ENCODE assay signal across 8 mouse cellular contexts in the genomic region with DNA sequence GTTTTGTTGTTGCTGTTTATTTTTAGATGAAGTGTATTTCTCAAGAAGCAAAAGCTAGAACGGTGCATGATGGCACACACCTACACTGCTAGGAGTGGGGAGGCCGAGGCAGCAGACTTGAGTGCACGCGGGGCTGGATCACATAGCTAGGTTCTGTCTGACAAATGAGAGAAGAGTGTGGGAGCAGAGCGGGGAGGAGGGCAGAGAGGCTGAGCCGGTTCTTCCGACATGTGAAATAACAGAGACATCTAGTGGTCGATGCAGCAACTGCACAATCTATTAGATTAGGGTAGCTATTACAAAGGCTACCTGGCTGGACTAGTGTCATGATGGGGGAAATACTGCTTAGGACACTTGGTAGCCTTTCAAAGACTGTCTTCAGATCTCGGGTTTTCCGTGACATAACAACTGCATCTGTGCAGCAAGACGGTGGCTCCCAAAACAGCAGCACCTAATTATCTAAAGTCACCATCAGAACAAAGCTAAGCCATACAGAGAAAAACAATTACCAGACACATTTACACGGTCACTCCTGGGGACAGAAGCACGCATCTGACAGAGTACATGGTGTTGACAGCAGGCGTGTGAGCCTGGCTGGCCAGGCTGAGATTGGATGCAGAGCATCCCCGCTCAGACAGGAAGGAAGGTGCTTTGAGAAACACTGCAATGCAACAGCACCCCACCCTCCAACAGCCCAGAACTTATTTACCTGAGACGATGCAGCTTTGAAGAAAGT. TPM values are rescaled to one million over a fixed set of nuclear protein-coding genes. Genes with fewer than 3 reads are reported as not detected.
DNase-seq lines count a peak whose midpoint lies in the region; ATAC-seq and TF ChIP-seq lines count a peak whose summit lies in the region.

No protein-coding gene starts in this region.

- no peaks in the 10 kb centered on the region for H3K79me2 ChIP-seq in liver, adult 2 months (ENCODE audit: control insufficient read depth, insufficient read depth, low read length)

- DNase-seq in ES-CJ7 (ENCODE audit: low read depth, low spot score) = peak; percentile 85
- peak; percentile 52 for DNase-seq in c-Kit-positive CD71-positive TER-119-positive erythroid progenitor cells, embryonic 14.5 days (ENCODE audit: low spot score)
- DNase-seq in forebrain, embryonic 11.5 days (ENCODE audit: low spot score) = peak; percentile 51
- DNase-seq in kidney, postnatal 0 days (ENCODE audit: low spot score) = peak; percentile 89
- DNase-seq in liver, adult 2 months (ENCODE audit: extremely low read depth, low read depth, low spot score) = peak; percentile 46
- peak; percentile 47 for DNase-seq in neural tube, embryonic 10.5 days (ENCODE audit: extremely low spot score, low spot score)

- H3K36me3 ChIP-seq in forebrain, embryonic 11.5 days (ENCODE audit: control insufficient read depth, insufficient read depth, low read length) = peaks cover 3% of the 10 kb centered on the region; the same call in 1 of the 2 replicates
- H3K36me3 ChIP-seq in heart, embryonic 15.5 days = peaks cover 45% of the 10 kb centered on the region
- peaks cover 41% of the 10 kb centered on the region for H3K36me3 ChIP-seq in kidney, postnatal 0 days (ENCODE audit: insufficient read depth, low read length)
- peaks cover 36% of the 10 kb centered on the region for H3K36me3 ChIP-seq in liver, adult 2 months (ENCODE audit: control insufficient read depth, insufficient read depth, low read length)
- H3K36me3 ChIP-seq in testis, adult 2 months (ENCODE audit: control insufficient read depth, insufficient read depth, low read length) = peaks cover 2% of the 10 kb centered on the region; the same call in 1 of the 2 replicates

- no peak overlapping the region for H3K4me2 ChIP-seq in forebrain, embryonic 11.5 days (ENCODE audit: low read depth, low read length, severe bottlenecking)
- no peak overlapping the region for H3K4me2 ChIP-seq in heart, embryonic 15.5 days
- H3K4me2 ChIP-seq in kidney, postnatal 0 days (ENCODE audit: low read length) = no peak overlapping the region

- H3K4me3 ChIP-seq in forebrain, embryonic 11.5 days (ENCODE audit: low read depth, low read length) = no peak overlapping the region
- no peak overlapping the region for H3K4me3 ChIP-seq in heart, embryonic 15.5 days
- no peak overlapping the region for H3K4me3 ChIP-seq in kidney, postnatal 0 days (replicated peaks; ENCODE audit: low read depth, low read length)
- no peak overlapping the region for H3K4me3 ChIP-seq in liver, adult 2 months (ENCODE audit: insufficient read depth, low read depth, low read length)
- no peak overlapping the region for H3K4me3 ChIP-seq in testis, adult 2 months (ENCODE audit: control insufficient read depth, low read depth, low read length)

- TF ChIP-seq CTCF in kidney, postnatal 0 days (IDR thresholded peaks at IDR 0.05; ENCODE audit: low read depth) = peak; percentile 82
- TF ChIP-seq CTCF in liver, adult 2 months (IDR thresholded peaks at IDR 0.05; ENCODE audit: low read depth, low read length) = peak; percentile 71
- peak; percentile 44; the same call in 1 of the 2 replicates for TF ChIP-seq CTCF in testis, adult 2 months (IDR thresholded peaks at IDR 0.05; ENCODE audit: control insufficient read depth, insufficient read depth, insufficient replicate concordance, low read depth, low read length)

- TF ChIP-seq POLR2A in liver, adult 2 months (IDR thresholded peaks at IDR 0.05; ENCODE audit: extremely low read depth, insufficient read depth, low read length) = no peak
- no peak for TF ChIP-seq POLR2A in testis, adult 2 months (IDR thresholded peaks at IDR 0.05; ENCODE audit: control insufficient read depth, low read depth, low read length)

- no peaks in the 10 kb centered on the region for H3K9me3 ChIP-seq in forebrain, embryonic 11.5 days (ENCODE audit: control insufficient read depth, low read length)
- H3K9me3 ChIP-seq in heart, embryonic 15.5 days (replicated peaks) = no peaks in the 10 kb centered on the region
- H3K9me3 ChIP-seq in kidney, postnatal 0 days (replicated peaks; ENCODE audit: low read length) = no peaks in the 10 kb centered on the region

- peak; percentile 78 for ATAC-seq in forebrain, embryonic 11.5 days (replicated peaks; ENCODE audit: low FRiP score)
- ATAC-seq in heart, embryonic 15.5 days (replicated peaks; ENCODE audit: insufficient number of reproducible peaks, insufficient read depth, low FRiP score, low read depth) = peak; percentile 53
- ATAC-seq in kidney, postnatal 0 days (replicated peaks; ENCODE audit: low FRiP score, low read depth) = peak; percentile 66

- no peak overlapping the region for H3K27ac ChIP-seq in forebrain, embryonic 11.5 days (ENCODE audit: low read depth, low read length)
- H3K27ac ChIP-seq in heart, embryonic 15.5 days = no peak overlapping the region
- no peak overlapping the region for H3K27ac ChIP-seq in kidney, postnatal 0 days
- no peak overlapping the region for H3K27ac ChIP-seq in liver, adult 2 months (replicated peaks; ENCODE audit: insufficient read depth, low read depth, low read length)
- no peak overlapping the region for H3K27ac ChIP-seq in testis, adult 2 months (ENCODE audit: control insufficient read depth, insufficient read depth, low read depth, low read length)

- H3K9ac ChIP-seq in forebrain, embryonic 11.5 days (ENCODE audit: low read length) = no peak overlapping the region
- H3K9ac ChIP-seq in heart, embryonic 15.5 days = no peak overlapping the region
- no peak overlapping the region for H3K9ac ChIP-seq in kidney, postnatal 0 days (ENCODE audit: low read depth, low read length)
- H3K9ac ChIP-seq in liver, adult 2 months (ENCODE audit: low read depth, low read length) = no peak overlapping the region

- no peaks in the 10 kb centered on the region for H3K4me1 ChIP-seq in forebrain, embryonic 11.5 days (replicated peaks; ENCODE audit: control insufficient read depth, insufficient read depth, low read length)
- no peaks in the 10 kb centered on the region for H3K4me1 ChIP-seq in heart, embryonic 15.5 days (replicated peaks)
- H3K4me1 ChIP-seq in kidney, postnatal 0 days (replicated peaks; ENCODE audit: insufficient read depth, low read length) = no peaks in the 10 kb centered on the region
- H3K4me1 ChIP-seq in liver, adult 2 months (ENCODE audit: control insufficient read depth, insufficient read depth, low read length) = no peaks in the 10 kb centered on the region
- no peaks in the 10 kb centered on the region for H3K4me1 ChIP-seq in testis, adult 2 months (ENCODE audit: control insufficient read depth, insufficient read depth, low read length)

- WGBS in forebrain, embryonic 11.5 days = 59% methylated on average over 16 of the region's 16 CpGs
- WGBS in heart, embryonic 15.5 days = 31% methylated on average over 16 of the region's 16 CpGs
- WGBS in kidney, postnatal 0 days = 49% methylated on average over 16 of the region's 16 CpGs
- WGBS in liver, adult 2 months = 51% methylated on average over 16 of the region's 16 CpGs

- H3K27me3 ChIP-seq in forebrain, embryonic 11.5 days (ENCODE audit: control insufficient read depth, insufficient read depth, low read length) = no peaks in the 10 kb centered on the region
- no peaks in the 10 kb centered on the region for H3K27me3 ChIP-seq in heart, embryonic 15.5 days
- no peaks in the 10 kb centered on the region for H3K27me3 ChIP-seq in kidney, postnatal 0 days (ENCODE audit: insufficient read depth, low read length)
- H3K27me3 ChIP-seq in liver, adult 2 months (ENCODE audit: control insufficient read depth, insufficient read depth, low read length) = no peaks in the 10 kb centered on the region
- H3K27me3 ChIP-seq in testis, adult 2 months (ENCODE audit: control insufficient read depth, insufficient read depth, low read length) = no peaks in the 10 kb centered on the region

RNA-seq across cellular contexts. Expression of a gene that starts 38.4 kb away (rescaled TPM):
- polyA plus RNA-seq in forebrain, embryonic 11.5 days (2014; fragmentation: Nextera tagmentation; extraction: Ambion mirVana) = 32.8 and 33.2 TPM in 2 replicates
- polyA plus RNA-seq in heart, embryonic 15.5 days (2015; fragmentation: Nextera tagmentation; extraction: Ambion mirVana) = 16.5 and 19.4 TPM in 2 replicates
- polyA plus RNA-seq in kidney, postnatal 0 days (2015; fragmentation: Nextera tagmentation; extraction: Ambion mirVana) = 15.6 and 17.4 TPM in 2 replicates
- 18.9 TPM in 2 replicates for total RNA-seq in liver, adult 2 months (2014; rRNA removed)
- polyA plus RNA-seq in liver, adult 2 months (2012; rRNA removed) = 2.9 and 3.0 TPM in 2 replicates
- 38.7 and 44.6 TPM in 2 replicates for polyA plus RNA-seq in testis, adult 2 months (2012; rRNA removed)

RNA-seq across cellular contexts. Expression of a gene that starts 40.0 kb away (rescaled TPM):
- 17.7 and 19.5 TPM in 2 replicates for polyA plus RNA-seq in forebrain, embryonic 11.5 days (2014; fragmentation: Nextera tagmentation; extraction: Ambion mirVana)
- polyA plus RNA-seq in heart, embryonic 15.5 days (2015; fragmentation: Nextera tagmentation; extraction: Ambion mirVana) = 24.3 and 24.5 TPM in 2 replicates
- 27.2 and 30.6 TPM in 2 replicates for polyA plus RNA-seq in kidney, postnatal 0 days (2015; fragmentation: Nextera tagmentation; extraction: Ambion mirVana)
- total RNA-seq in liver, adult 2 months (2014; rRNA removed) = 7.9 and 9.1 TPM in 2 replicates
- polyA plus RNA-seq in liver, adult 2 months (2012; rRNA removed) = 4.0 and 4.9 TPM in 2 replicates
- 3.0 and 3.6 TPM in 2 replicates for polyA plus RNA-seq in testis, adult 2 months (2012; rRNA removed)

RNA-seq across cellular contexts. Expression of a gene that starts 46.4 kb away (rescaled TPM):
- 9.6 and 10.3 TPM in 2 replicates for polyA plus RNA-seq in forebrain, embryonic 11.5 days (2014; fragmentation: Nextera tagmentation; extraction: Ambion mirVana)
- 10.9 and 11.1 TPM in 2 replicates for polyA plus RNA-seq in heart, embryonic 15.5 days (2015; fragmentation: Nextera tagmentation; extraction: Ambion mirVana)
- 12.9 and 15.2 TPM in 2 replicates for polyA plus RNA-seq in kidney, postnatal 0 days (2015; fragmentation: Nextera tagmentation; extraction: Ambion mirVana)
- 7.7 and 9.5 TPM in 2 replicates for total RNA-seq in liver, adult 2 months (2014; rRNA removed)
- 5.0 and 5.1 TPM in 2 replicates for polyA plus RNA-seq in liver, adult 2 months (2012; rRNA removed)
- 2.5 and 3.2 TPM in 2 replicates for polyA plus RNA-seq in testis, adult 2 months (2012; rRNA removed)
